Mouse (Mus musculus): ENCODE data around the gene Fkbp8. TPM values are rescaled to one million over a fixed set of nuclear protein-coding genes. Genes with fewer than 3 reads are reported as not detected.
A peak's percentile ranks its signal among the peaks of the same experiment; 100 is the strongest.

Gene Fkbp8
- polyA plus RNA-seq, 1 experiment: 623 TPM

DNA sequence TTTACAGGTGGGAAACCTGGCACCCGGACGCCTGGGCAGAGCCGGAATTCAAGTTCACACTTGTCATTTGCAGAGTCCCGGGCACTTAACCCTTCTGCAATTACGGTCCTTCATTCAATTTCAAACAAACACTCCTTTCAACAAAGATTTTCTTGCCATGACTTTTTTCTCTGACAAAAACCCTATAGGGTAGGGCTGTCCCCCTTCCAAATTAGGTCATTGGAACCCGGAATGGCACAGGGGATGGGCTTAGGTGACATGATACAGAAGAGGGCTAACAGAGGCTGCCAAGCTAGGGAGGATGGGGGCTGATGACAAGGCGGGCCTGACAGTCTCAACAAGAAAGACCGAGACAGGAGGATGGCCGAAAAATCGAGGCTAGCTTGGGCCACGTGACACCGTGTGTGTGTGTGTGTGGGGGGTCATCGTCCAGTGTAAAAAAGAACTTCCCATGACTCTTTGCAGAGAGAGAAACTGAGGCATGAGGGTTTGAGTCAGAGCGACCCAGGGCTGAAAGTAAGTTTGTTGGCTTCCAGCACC, 38.5 kb upstream of the Fkbp8 start:
- TF ChIP-seq CTCF (IDR thresholded peaks at IDR 0.05; ENCODE audit: extremely low read depth, insufficient read length, insufficient replicate concordance, low read depth, low read length): no peak
- no peak for TF ChIP-seq POLR2A (IDR thresholded peaks at IDR 0.05; ENCODE audit: low read depth, low read length)
- H3K36me3 ChIP-seq (ENCODE audit: control insufficient read depth, insufficient read depth, low read length): no peaks in the 10 kb centered on the region
- H3K27me3 ChIP-seq (ENCODE audit: control insufficient read depth, insufficient read depth, low read length): peaks cover 82% of the 10 kb centered on the region
- 6% methylated on average over 14 of the region's 14 CpGs for WGBS
- H3K27ac ChIP-seq (ENCODE audit: insufficient read depth, low read depth, low read length): no peak overlapping the region
- H3K4me1 ChIP-seq (ENCODE audit: control insufficient read depth, insufficient read depth, insufficient read length, low read length): peaks cover 7% of the 10 kb centered on the region; the same call in 1 of the 2 replicates
- H3K4me3 ChIP-seq (ENCODE audit: low read depth, low read length): peak overlapping the region; percentile 14; the same call in 1 of the 2 replicates

DNA sequence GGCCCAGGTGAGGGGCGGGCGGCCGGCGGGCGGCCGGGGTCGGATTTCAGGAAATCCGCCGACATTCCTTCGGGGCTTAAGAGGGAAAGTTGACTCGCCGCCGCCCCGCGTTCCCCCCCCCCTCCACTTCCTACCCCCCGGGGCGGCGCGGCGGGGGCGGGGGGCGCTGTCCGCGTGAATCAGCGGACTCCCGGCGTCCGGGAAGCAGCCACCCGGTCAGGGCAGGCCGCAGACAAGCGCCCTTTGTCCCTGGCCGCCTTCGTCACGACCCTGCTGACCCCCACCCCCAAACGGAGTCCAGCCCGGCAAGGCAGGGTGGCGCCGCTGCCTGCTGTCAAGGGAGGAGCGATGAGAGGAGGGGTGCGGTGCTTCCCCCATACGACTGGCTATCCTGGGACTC, 37.9 kb upstream of the Fkbp8 start:
- peaks cover 7% of the 10 kb centered on the region; the same call in 1 of the 2 replicates for H3K4me1 ChIP-seq (ENCODE audit: control insufficient read depth, insufficient read depth, insufficient read length, low read length)

DNA sequence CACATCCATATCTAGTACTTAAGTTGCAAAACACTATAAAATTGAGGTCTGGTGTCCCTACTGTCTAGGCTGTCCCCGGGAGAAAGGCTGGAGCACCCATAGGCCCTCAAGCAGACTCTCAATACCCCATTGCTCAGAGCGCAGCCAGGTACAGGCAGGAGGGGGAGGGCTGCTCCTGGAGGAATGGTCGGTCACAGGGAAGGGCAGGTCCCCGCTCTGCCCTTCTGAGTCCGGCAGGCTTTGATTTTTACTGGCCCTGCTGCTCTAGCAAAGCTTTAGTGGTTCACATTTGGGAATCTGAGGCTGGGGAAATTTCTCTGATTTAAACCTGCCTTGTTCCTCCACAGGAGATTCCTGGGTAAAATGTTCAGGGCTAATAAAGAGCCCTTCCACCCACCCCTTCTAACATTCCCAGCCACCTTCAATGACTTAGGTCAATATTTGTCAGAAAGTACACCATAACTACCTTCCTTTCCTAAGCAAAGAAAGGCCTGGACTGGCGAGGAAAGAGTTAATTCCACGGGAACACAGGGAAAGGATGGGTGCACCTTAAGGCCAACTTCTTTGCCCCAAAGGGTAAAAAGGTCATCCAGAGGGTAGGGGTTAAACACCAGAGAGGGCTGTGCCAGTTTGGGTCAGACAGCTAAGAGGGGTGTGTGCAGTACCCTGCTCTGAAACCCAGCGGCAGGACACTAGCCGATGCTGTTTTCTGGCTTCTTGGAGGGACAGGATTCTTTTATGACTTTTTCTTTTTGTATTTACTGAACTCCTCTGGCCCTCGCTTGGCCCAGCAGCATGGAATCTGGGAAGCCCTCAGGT, 37.3 kb upstream of the Fkbp8 start:
- Histone ChIP-seq H3K36me3 (ENCODE audit: control insufficient read depth, insufficient read depth, low read length) (no peaks in the 10 kb centered on the region), H3K4me3 (ENCODE audit: low read depth, low read length) (no peak overlapping the region), H3K27me3 (ENCODE audit: control insufficient read depth, insufficient read depth, low read length) (peaks cover 90% of the 10 kb centered on the region), H3K4me1 (ENCODE audit: control insufficient read depth, insufficient read depth, insufficient read length, low read length) (peaks cover 7% of the 10 kb centered on the region; the same call in 1 of the 2 replicates), H3K27ac (ENCODE audit: insufficient read depth, low read depth, low read length) (no peak overlapping the region)
- 24% methylated on average over 10 of the region's 10 CpGs for WGBS
- TF ChIP-seq CTCF (IDR thresholded peaks at IDR 0.05; ENCODE audit: extremely low read depth, insufficient read length, insufficient replicate concordance, low read depth, low read length): no peak
- TF ChIP-seq POLR2A (IDR thresholded peaks at IDR 0.05; ENCODE audit: low read depth, low read length): no peak

More for the DNA sequence above, 37.9 kb upstream of the Fkbp8 start:
- Histone ChIP-seq H3K27me3 (ENCODE audit: control insufficient read depth, insufficient read depth, low read length) (peaks cover 88% of the 10 kb centered on the region), H3K36me3 (ENCODE audit: control insufficient read depth, insufficient read depth, low read length) (no peaks in the 10 kb centered on the region), H3K4me3 (ENCODE audit: low read depth, low read length) (peak overlapping the region; percentile 14; the same call in 1 of the 2 replicates), H3K27ac (ENCODE audit: insufficient read depth, low read depth, low read length) (no peak overlapping the region)
- no peak for TF ChIP-seq CTCF (IDR thresholded peaks at IDR 0.05; ENCODE audit: extremely low read depth, insufficient read length, insufficient replicate concordance, low read depth, low read length)
- TF ChIP-seq POLR2A (IDR thresholded peaks at IDR 0.05; ENCODE audit: low read depth, low read length): no peak
- 2% methylated on average over 39 of the region's 41 CpGs for WGBS

DNA sequence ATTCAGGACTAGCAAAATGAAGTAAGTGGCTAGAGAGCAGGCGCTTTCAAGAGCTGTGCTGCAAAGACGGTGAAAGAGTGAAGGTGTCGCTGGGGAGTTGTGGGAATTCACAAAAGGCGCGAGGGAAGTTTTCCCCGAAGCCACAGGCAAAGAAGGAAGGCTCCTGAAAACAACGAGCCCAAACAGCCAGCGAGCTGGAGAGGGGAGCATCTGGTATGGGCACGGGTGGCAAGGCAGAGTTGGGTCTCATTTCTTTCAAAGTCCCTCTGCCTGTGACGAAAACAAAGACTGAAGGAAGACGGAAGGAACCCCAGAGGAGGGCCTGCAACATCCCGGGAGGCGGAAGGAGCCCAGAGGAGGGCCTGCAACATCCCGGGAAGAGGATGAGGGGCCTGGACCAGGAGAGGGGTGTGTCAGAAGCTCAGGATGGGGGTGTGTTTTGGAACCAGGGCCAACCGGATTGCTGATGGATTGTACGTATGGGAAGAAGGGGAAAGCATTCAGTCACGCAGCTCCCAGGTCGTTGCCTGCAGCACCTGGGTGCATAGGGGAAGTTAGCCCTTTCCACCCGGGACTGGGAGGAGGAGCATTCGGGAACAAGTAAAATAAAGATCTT, 36.5 kb upstream of the Fkbp8 start:
- no peak overlapping the region for H3K4me3 ChIP-seq (ENCODE audit: low read depth, low read length)
- H3K27ac ChIP-seq (ENCODE audit: insufficient read depth, low read depth, low read length): no peak overlapping the region
- no peaks in the 10 kb centered on the region for H3K36me3 ChIP-seq (ENCODE audit: control insufficient read depth, insufficient read depth, low read length)
- H3K4me1 ChIP-seq (ENCODE audit: control insufficient read depth, insufficient read depth, insufficient read length, low read length): peaks cover 7% of the 10 kb centered on the region; the same call in 1 of the 2 replicates
- 8% methylated on average over 20 of the region's 20 CpGs for WGBS
- no peak for TF ChIP-seq CTCF (IDR thresholded peaks at IDR 0.05; ENCODE audit: extremely low read depth, insufficient read length, insufficient replicate concordance, low read depth, low read length)
- no peak for TF ChIP-seq POLR2A (IDR thresholded peaks at IDR 0.05; ENCODE audit: low read depth, low read length)
- H3K27me3 ChIP-seq (ENCODE audit: control insufficient read depth, insufficient read depth, low read length): peaks cover 95% of the 10 kb centered on the region

DNA sequence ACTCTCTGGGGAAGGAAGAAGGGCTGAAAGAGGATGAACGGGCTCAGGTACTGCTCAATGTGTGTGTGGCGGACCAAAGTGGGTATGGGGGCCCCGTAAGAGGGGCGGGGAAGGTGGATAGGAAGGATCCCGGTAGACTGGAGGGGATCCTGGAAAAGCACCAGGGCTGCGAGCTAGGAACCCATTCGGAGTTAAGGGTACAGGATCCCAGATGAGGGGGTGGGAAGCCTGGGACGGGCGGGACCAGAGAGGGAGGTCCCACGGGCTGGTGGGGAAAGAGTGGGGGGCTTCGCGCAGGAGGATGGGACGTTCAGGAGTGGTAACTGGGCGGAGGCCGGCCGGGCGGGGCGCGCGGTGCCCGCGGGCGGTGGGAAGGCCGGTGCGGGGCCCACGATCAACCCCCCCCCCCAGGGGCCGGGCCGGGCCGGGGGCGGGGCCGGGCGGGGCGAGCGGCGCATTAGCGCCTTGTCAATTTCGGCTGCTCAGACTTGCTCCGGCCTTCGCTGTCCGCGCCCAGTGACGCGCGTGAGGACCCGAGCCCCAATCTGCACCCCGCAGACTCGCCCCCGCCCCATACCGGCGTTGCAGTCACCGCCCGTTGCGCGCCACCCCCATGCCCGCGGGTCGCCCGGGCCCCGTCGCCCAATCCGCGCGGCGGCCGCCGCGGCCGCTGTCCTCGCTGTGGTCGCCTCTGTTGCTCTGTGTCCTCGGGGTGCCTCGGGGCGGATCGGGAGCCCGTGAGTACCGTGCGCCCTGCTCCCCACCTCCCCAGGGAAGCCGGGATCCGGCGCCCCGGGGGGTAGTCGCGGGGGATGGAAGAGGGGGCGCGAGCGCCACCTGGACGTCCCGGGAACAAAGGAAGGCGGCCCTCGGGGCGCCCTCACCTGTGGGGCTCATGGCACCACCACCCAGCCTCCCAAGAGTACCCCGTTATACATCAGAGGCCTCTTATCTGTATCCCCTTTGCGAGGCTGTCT, 34.6 kb upstream of the Fkbp8 start, which contains the start of gene Crlf1:
Gene Crlf1 (plus strand): TSS at position 495 of the 977 bp plus-strand sequence.
- WGBS: 2% methylated on average over 84 of the region's 93 CpGs
- no peaks in the 10 kb centered on the region for H3K36me3 ChIP-seq (ENCODE audit: control insufficient read depth, insufficient read depth, low read length)
- H3K4me3 ChIP-seq (ENCODE audit: low read depth, low read length): peak within 1 kb of the TSS; percentile 42
- H3K27ac ChIP-seq (ENCODE audit: insufficient read depth, low read depth, low read length): no peak within 1 kb of the TSS
- TF ChIP-seq POLR2A (IDR thresholded peaks at IDR 0.05; ENCODE audit: low read depth, low read length): no peak
- TF ChIP-seq CTCF (IDR thresholded peaks at IDR 0.05; ENCODE audit: extremely low read depth, insufficient read length, insufficient replicate concordance, low read depth, low read length): no peak
- peaks cover 5% of the 10 kb centered on the region; the same call in 1 of the 2 replicates for H3K4me1 ChIP-seq (ENCODE audit: control insufficient read depth, insufficient read depth, insufficient read length, low read length)
- peaks cover 87% of the 10 kb centered on the region for H3K27me3 ChIP-seq (ENCODE audit: control insufficient read depth, insufficient read depth, low read length)

DNA sequence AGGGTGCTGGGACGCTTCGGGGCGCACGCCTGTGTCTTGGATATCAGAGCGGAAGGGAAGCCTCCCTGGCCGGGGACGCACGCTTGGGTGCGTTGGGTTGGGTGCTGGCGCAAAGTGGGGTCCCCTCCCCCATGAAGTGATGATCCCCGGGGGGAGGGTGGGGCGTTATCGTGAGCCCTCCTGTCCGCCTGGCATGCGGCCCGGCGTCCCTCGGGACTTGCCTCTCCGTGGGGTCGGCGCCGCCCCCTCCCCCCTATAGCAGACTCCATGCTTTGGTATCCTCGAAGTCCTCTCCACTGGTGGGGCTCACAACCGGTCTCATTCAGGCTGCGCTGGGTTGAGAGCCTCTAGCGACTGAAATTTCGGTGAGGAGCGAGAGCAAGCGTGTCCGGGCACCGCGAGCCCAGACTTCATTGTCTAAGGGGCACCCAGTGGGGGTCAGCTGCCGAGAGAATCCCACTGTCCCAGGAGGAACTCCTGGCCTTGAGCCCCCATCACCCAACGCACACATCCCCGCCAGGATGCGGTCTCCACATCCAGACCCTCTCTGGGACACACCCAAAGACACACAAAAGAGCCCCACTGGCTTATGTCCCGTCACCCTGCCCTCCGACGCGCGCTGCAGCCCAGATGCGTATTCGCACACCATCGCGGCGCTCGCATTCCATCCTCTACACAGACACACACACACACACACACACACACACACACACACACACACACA, 33.7 kb upstream of the Fkbp8 start:
- Histone ChIP-seq H3K27me3 (ENCODE audit: control insufficient read depth, insufficient read depth, low read length) (peaks cover 83% of the 10 kb centered on the region), H3K4me1 (ENCODE audit: control insufficient read depth, insufficient read depth, insufficient read length, low read length) (peaks cover 2% of the 10 kb centered on the region; the same call in 1 of the 2 replicates), H3K27ac (ENCODE audit: insufficient read depth, low read depth, low read length) (no peak overlapping the region), H3K4me3 (ENCODE audit: low read depth, low read length) (no peak overlapping the region), H3K36me3 (ENCODE audit: control insufficient read depth, insufficient read depth, low read length) (no peaks in the 10 kb centered on the region)
- TF ChIP-seq POLR2A (IDR thresholded peaks at IDR 0.05; ENCODE audit: low read depth, low read length) (no peak), CTCF (IDR thresholded peaks at IDR 0.05; ENCODE audit: extremely low read depth, insufficient read length, insufficient replicate concordance, low read depth, low read length) (no peak)
- WGBS: 3% methylated on average over 47 of the region's 47 CpGs

All from small intestine, adult 2 months (tissue).